8 mouse cellular contexts compared by ENCODE assay signal in the genomic region with DNA sequence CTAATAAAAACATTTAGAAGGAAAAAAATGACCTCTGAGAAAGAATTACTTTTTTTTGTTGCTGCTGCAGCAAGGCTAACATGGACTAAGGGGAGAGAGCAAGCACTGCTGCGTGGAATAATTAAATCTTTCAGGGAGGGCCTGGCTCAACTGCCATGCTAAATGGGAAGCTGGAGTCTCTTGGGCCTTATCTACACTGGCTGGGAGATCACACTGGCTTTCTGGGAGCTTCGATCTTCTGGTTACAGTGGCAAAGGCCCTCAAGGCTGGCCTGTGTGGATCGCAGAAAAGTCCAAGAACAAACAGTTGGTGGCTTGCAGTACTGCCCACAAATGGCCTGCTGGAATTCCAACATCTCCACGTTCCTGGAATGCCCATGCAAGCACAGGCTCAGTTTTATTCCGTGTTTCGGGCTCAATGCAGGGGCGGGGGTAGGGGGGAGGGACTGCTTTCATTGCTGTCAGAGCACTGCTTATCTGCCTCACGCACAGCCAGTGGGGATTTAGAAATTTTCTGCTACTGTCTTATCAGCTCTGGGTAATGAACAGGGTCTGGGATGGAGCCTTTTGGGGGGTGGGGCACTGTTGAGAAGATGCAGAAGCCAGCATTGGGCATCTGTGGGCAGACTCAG.
DNase-seq lines count a peak whose midpoint lies in the region; ATAC-seq and TF ChIP-seq lines count a peak whose summit lies in the region.

No protein-coding gene starts in this region.

- no peaks in the 10 kb centered on the region for H3K27me3 ChIP-seq in heart, adult 2 months (ENCODE audit: control insufficient read depth, insufficient read depth, low read length)
- H3K27me3 ChIP-seq in forebrain, embryonic 13.5 days: no peaks in the 10 kb centered on the region
- H3K27me3 ChIP-seq in liver, embryonic 12.5 days (replicated peaks): no peaks in the 10 kb centered on the region

- peak overlapping the region; percentile 30 for H3K4me2 ChIP-seq in forebrain, embryonic 13.5 days
- no peak overlapping the region for H3K4me2 ChIP-seq in liver, embryonic 12.5 days

- TF ChIP-seq EP300 in heart, adult 2 months (IDR thresholded peaks at IDR 0.05; ENCODE audit: insufficient read depth, low read depth, low read length): no peak

- no peak for TF ChIP-seq POLR2A in heart, adult 2 months (IDR thresholded peaks at IDR 0.05; ENCODE audit: insufficient read depth, low read depth, low read length)

- DNase-seq in heart, adult 2 months: no peak
- no peak for DNase-seq in heart, adult 9 months (ENCODE audit: low spot score in 2 of 2)
- no peak for DNase-seq in ES-E14 (ENCODE audit: low read depth, low spot score)
- DNase-seq in thymus, postnatal 36 days: no peak
- no peak for DNase-seq in T-cell, adult 2 months (ENCODE audit: low spot score)

- TF ChIP-seq CTCF in heart, adult 2 months (IDR thresholded peaks at IDR 0.05): no peak

- 59% methylated on average over 8 of the region's 8 CpGs for WGBS in heart, adult 2 months
- 26% methylated on average over 8 of the region's 8 CpGs for WGBS in forebrain, embryonic 13.5 days
- 26% methylated on average over 8 of the region's 8 CpGs for WGBS in liver, embryonic 12.5 days (ENCODE audit: insufficient replicate concordance)

- ATAC-seq in forebrain, embryonic 13.5 days: no peak
- ATAC-seq in liver, embryonic 12.5 days: peak; percentile 46; the same call in 1 of the 2 replicates
- no peak for ATAC-seq in monocyte, adult 5-6 weeks (replicated peaks; ENCODE audit: insufficient number of reproducible peaks, low FRiP score, low TSS enrichment, poor library complexity, severe bottlenecking)

- H3K4me3 ChIP-seq in heart, adult 2 months: no peak overlapping the region
- no peak overlapping the region for H3K4me3 ChIP-seq in ES-E14 (ENCODE audit: insufficient read depth in 1 of 2, low read depth in 1 of 2, low read length in 2 of 2, poor library complexity in 1 of 2, severe bottlenecking in 1 of 2)
- no peak overlapping the region for H3K4me3 ChIP-seq in forebrain, embryonic 13.5 days
- H3K4me3 ChIP-seq in liver, embryonic 12.5 days: no peak overlapping the region

- H3K4me1 ChIP-seq in heart, adult 2 months (ENCODE audit: control insufficient read depth, insufficient read depth, low read length): peaks cover 16% of the 10 kb centered on the region
- H3K4me1 ChIP-seq in ES-E14 (ENCODE audit: control insufficient read depth in 2 of 2, insufficient read depth in 2 of 2, low read length in 2 of 2, poor library complexity in 1 of 2): peaks cover 4 to 12% of the 10 kb centered on the region in 2 experiments; a peak in 2 of 4 replicates
- H3K4me1 ChIP-seq in forebrain, embryonic 13.5 days: peaks cover 88% of the 10 kb centered on the region
- peaks cover 30% of the 10 kb centered on the region for H3K4me1 ChIP-seq in liver, embryonic 12.5 days

- in situ Hi-C loops in ES-E14 (cut with MboI; ENCODE audit: low sequenced_read_pairs in 2 of 2, unreplicated experiment in 2 of 2): no loop called here

- no peaks in the 10 kb centered on the region for H3K79me2 ChIP-seq in heart, adult 2 months (replicated peaks; ENCODE audit: control insufficient read depth, insufficient read depth, low read length)

- peak overlapping the region; percentile 28; the same call in 1 of the 2 replicates for H3K27ac ChIP-seq in heart, adult 2 months
- H3K27ac ChIP-seq in ES-E14 (ENCODE audit: insufficient read depth, low read depth, low read length, poor library complexity, severe bottlenecking): 0 out of 2 replicates have a peak overlapping the region, but pooled peaks have one; percentile 24
- peak overlapping the region; percentile 98 for H3K27ac ChIP-seq in forebrain, embryonic 13.5 days
- peak overlapping the region; percentile 30; the same call in 1 of the 2 replicates for H3K27ac ChIP-seq in liver, embryonic 12.5 days

- no peaks in the 10 kb centered on the region for H3K9me3 ChIP-seq in ES-E14 (ENCODE audit: control insufficient read depth, insufficient read depth, low read depth, low read length)
- H3K9me3 ChIP-seq in forebrain, embryonic 13.5 days (replicated peaks): no peaks in the 10 kb centered on the region
- no peaks in the 10 kb centered on the region for H3K9me3 ChIP-seq in liver, embryonic 12.5 days (replicated peaks)

- intact Hi-C loops in heart, adult 2 months (cut with DNase I): no loop called here

- H3K36me3 ChIP-seq in heart, adult 2 months (ENCODE audit: control insufficient read depth, insufficient read depth, low read length): no peaks in the 10 kb centered on the region
- H3K36me3 ChIP-seq in ES-E14 (ENCODE audit: control insufficient read depth, insufficient read depth, low read length, poor library complexity, severe bottlenecking): no peaks in the 10 kb centered on the region
- H3K36me3 ChIP-seq in forebrain, embryonic 13.5 days (ENCODE audit: poor library complexity, severe bottlenecking): no peaks in the 10 kb centered on the region
- no peaks in the 10 kb centered on the region for H3K36me3 ChIP-seq in liver, embryonic 12.5 days

- no peak overlapping the region for H3K9ac ChIP-seq in heart, adult 2 months (ENCODE audit: low read depth, low read length)
- H3K9ac ChIP-seq in ES-E14 (ENCODE audit: insufficient read depth, low read depth, low read length, poor library complexity, severe bottlenecking): no peak overlapping the region
- peak overlapping the region; percentile 38 for H3K9ac ChIP-seq in forebrain, embryonic 13.5 days
- H3K9ac ChIP-seq in liver, embryonic 12.5 days: no peak overlapping the region

TF ChIP-seq in ES-E14, 5 proteins besides CTCF, POLR2A, EP300 and RAD21:
- TF ChIP-seq ZNF384 (IDR thresholded peaks at IDR 0.05; ENCODE audit: low read depth, low read length) (no peak), HCFC1 (IDR thresholded peaks at IDR 0.05; ENCODE audit: borderline replicate concordance, insufficient read depth, low read length) (no peak), CHD2 (IDR thresholded peaks at IDR 0.05; ENCODE audit: low read depth, low read length) (no peak)

Comparison
In these comparisons a context has a peak if more than half of its experiments do, and no peak if none do; other contexts are left out.
1. H3K27ac ChIP-seq: peak in every context shown above with its lines; median percentile 98 in forebrain, embryonic 13.5 days; 30 in liver, embryonic 12.5 days; 28 in heart, adult 2 months; 24 in ES-E14.